In genomic region chr4:21688703-21689200, GRCm38 (mm10) we compare ENCODE assay signal across 8 mouse cellular contexts. TPM values are rescaled to one million over a fixed set of nuclear protein-coding genes. Genes with fewer than 3 reads are reported as not detected.
DNase-seq lines count a peak whose midpoint lies in the region; ATAC-seq lines count a peak whose summit lies in the region.

No protein-coding gene starts in this region.

- H3K9me3 ChIP-seq in forebrain, embryonic 10.5 days, result no peaks in the 10 kb centered on the region
- no peaks in the 10 kb centered on the region for H3K9me3 ChIP-seq in intestine, embryonic 15.5 days
- no peaks in the 10 kb centered on the region for H3K9me3 ChIP-seq in midbrain, embryonic 11.5 days (ENCODE audit: control insufficient read depth, low read length)

- peak overlapping the region; percentile 61 for H3K4me3 ChIP-seq in forebrain, embryonic 10.5 days
- peak overlapping the region; percentile 49 for H3K4me3 ChIP-seq in intestine, embryonic 15.5 days (replicated peaks)
- H3K4me3 ChIP-seq in midbrain, embryonic 11.5 days (ENCODE audit: low read depth, low read length), result peak overlapping the region; percentile 46

- peak overlapping the region; percentile 85 for H3K27ac ChIP-seq in forebrain, embryonic 10.5 days
- no peak overlapping the region for H3K27ac ChIP-seq in intestine, embryonic 15.5 days
- H3K27ac ChIP-seq in midbrain, embryonic 11.5 days (ENCODE audit: low read depth, low read length), result no peak overlapping the region

- peaks cover 69% of the 10 kb centered on the region for H3K4me1 ChIP-seq in forebrain, embryonic 10.5 days
- peaks cover 9% of the 10 kb centered on the region for H3K4me1 ChIP-seq in intestine, embryonic 15.5 days (replicated peaks)
- peaks cover 17% of the 10 kb centered on the region for H3K4me1 ChIP-seq in midbrain, embryonic 11.5 days (ENCODE audit: control insufficient read depth, insufficient read depth, low read length)

- no peaks in the 10 kb centered on the region for H3K36me3 ChIP-seq in forebrain, embryonic 10.5 days (replicated peaks)
- no peaks in the 10 kb centered on the region for H3K36me3 ChIP-seq in intestine, embryonic 15.5 days
- H3K36me3 ChIP-seq in midbrain, embryonic 11.5 days (ENCODE audit: control insufficient read depth, insufficient read depth, low read length), result no peaks in the 10 kb centered on the region

- DNase-seq in cerebellum, postnatal 10 days, result peak; percentile 60 to 74
- DNase-seq in cerebellum, adult 11-12 months, result no peak
- peak; percentile 37 for DNase-seq in ES-CJ7 (ENCODE audit: low read depth, low spot score)
- peak; percentile 71 for DNase-seq in forebrain, embryonic 10.5 days (ENCODE audit: extremely low spot score, low spot score)
- peak; percentile 94 for DNase-seq in midbrain, embryonic 11.5 days (ENCODE audit: low spot score, missing footprints)
- DNase-seq in left cerebral cortex, adult 9 months (ENCODE audit: low spot score in 2 of 2), result no peak
- DNase-seq in urinary bladder, postnatal 14 days (ENCODE audit: low spot score), result no peak

- H3K4me2 ChIP-seq in intestine, embryonic 15.5 days (replicated peaks), result peak overlapping the region; percentile 95
- peak overlapping the region; percentile 95 for H3K4me2 ChIP-seq in midbrain, embryonic 11.5 days

- peak overlapping the region; percentile 21 for H3K9ac ChIP-seq in intestine, embryonic 15.5 days
- peak overlapping the region; percentile 63 for H3K9ac ChIP-seq in midbrain, embryonic 11.5 days (ENCODE audit: low read length)

- peak; percentile 76 for ATAC-seq in intestine, embryonic 15.5 days
- peak; percentile 76 for ATAC-seq in midbrain, embryonic 11.5 days (ENCODE audit: low FRiP score)

- H3K27me3 ChIP-seq in forebrain, embryonic 10.5 days (ENCODE audit: poor library complexity, severe bottlenecking), result peaks cover 99% of the 10 kb centered on the region
- H3K27me3 ChIP-seq in intestine, embryonic 15.5 days (replicated peaks), result peaks cover 89% of the 10 kb centered on the region
- peaks cover 90% of the 10 kb centered on the region for H3K27me3 ChIP-seq in midbrain, embryonic 11.5 days (ENCODE audit: control insufficient read depth, insufficient read depth, low read length)

- WGBS in forebrain, embryonic 10.5 days, result under 1% methylated on average over 60 of the region's 64 CpGs
- WGBS in intestine, embryonic 15.5 days, result under 1% methylated on average over 62 of the region's 64 CpGs
- under 1% methylated on average over 54 of the region's 64 CpGs for WGBS in midbrain, embryonic 11.5 days

RNA-seq across cellular contexts. Expression of gene Prdm13, which starts 3.0 kb away (rescaled TPM):
- 0.04 and 0.10 TPM in 2 replicates for polyA plus RNA-seq in forebrain, embryonic 10.5 days (2016; fragmentation: Nextera tagmentation; extraction: Ambion mirVana)
- not detected in 2 replicates for polyA plus RNA-seq in intestine, embryonic 15.5 days (2015; fragmentation: Nextera tagmentation; extraction: Ambion mirVana)
- 0.15 and 0.25 TPM in 2 replicates for polyA plus RNA-seq in midbrain, embryonic 11.5 days (2014; fragmentation: Nextera tagmentation; extraction: Ambion mirVana)

RNA-seq across cellular contexts. Expression of gene Ccnc, which starts 38.7 kb away (rescaled TPM):
- polyA plus RNA-seq in forebrain, embryonic 10.5 days (2016; fragmentation: Nextera tagmentation; extraction: Ambion mirVana), result 55.7 and 58.9 TPM in 2 replicates
- 36.8 and 37.4 TPM in 2 replicates for polyA plus RNA-seq in intestine, embryonic 15.5 days (2015; fragmentation: Nextera tagmentation; extraction: Ambion mirVana)
- polyA plus RNA-seq in midbrain, embryonic 11.5 days (2014; fragmentation: Nextera tagmentation; extraction: Ambion mirVana), result 89.6 and 102 TPM in 2 replicates

Comparison
In these comparisons a context has a peak if more than half of its experiments do, and no peak if none do; other contexts are left out.
1. DNase-seq: peak in cerebellum, postnatal 10 days (2 of 2), ES-CJ7 (single experiment), forebrain, embryonic 10.5 days (single experiment) and midbrain, embryonic 11.5 days (single experiment); none in cerebellum, adult 11-12 months (single experiment), left cerebral cortex, adult 9 months (0 of 2) and urinary bladder, postnatal 14 days (single experiment).
2. Peak in every context shown above with its lines, with median percentiles within 50 percentile points of each other: H3K4me3 ChIP-seq.